Mouse (Mus musculus): ENCODE results near the gene Pea15a.

Pea15a gene

DNA sequence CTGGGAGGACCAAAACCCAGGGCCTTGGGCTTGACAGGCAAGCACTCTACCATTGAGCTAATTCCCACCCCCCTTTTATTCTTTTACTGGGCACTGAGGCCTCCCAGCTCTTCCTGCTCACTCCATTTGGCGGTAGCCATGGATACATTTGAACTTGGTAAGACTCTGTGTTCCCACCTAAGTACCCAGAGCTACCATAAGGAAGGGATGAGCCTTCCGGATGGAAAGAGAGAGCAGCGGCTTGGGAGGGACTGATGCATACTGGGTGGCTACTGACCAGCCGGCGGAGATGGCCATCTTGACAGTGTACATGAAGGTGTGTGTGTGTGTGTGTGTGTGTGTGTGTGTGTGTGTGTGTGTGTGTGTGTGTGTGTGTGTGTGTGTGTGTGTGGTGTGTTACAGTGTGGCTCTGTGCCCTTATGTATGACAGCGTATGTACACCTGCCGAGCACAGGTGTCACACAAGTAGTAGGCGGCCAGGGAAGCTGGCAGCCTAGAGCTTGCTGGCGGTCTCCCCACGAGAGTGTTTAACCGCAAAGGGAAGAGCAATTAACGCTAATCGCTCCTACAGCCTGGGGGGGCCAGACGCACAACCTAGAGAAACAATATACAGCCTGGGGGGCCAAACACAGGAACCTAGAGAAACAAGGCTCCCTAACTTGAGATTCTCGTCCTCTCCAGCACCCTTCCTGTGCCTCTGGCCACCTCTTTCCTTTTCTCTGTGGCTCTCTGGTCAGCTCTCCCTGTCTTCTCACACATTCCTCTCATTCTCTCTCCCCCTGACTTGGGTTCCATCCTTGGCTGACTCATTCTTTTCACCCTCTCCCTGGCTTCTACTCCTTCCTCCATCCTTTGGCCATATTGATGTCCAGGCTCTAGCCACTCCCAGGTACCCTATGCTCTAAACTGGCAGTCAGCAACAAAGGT is 1.5 kb downstream of the Pea15a start:
- DNase-seq (ENCODE audit: low read depth, low spot score), result peak; percentile 72

GRCm38 (mm10) chr1:172204033-172204813 is 2.4 kb downstream of the Pea15a start:
- DNase-seq (ENCODE audit: low read depth, low spot score), result no peak

DNA sequence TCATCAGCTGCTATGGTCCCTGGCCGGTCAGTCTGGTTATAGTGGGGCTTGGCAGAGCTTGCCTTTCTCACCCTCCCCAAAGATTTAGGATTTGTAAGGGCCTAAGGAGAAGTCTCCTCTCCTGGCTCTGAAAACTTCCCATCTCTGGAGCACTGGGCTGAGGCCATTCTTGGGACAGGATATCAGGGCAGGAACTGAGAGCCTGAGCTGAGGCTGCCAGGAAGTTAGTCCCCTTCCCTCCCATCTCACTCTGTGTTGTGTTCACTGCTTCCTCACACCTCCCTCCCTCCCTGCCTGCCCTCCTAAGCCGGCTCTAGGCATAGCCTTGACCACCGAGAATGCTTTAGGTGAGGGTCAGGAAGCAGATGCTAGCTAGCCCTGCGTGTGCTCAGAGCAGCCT is 3.0 kb downstream of the Pea15a start:
- DNase-seq (ENCODE audit: low read depth, low spot score), result no peak

GRCm38 (mm10) chr1:172202894-172203522 is 3.6 kb downstream of the Pea15a start:
- DNase-seq (ENCODE audit: low read depth, low spot score), result no peak

DNA sequence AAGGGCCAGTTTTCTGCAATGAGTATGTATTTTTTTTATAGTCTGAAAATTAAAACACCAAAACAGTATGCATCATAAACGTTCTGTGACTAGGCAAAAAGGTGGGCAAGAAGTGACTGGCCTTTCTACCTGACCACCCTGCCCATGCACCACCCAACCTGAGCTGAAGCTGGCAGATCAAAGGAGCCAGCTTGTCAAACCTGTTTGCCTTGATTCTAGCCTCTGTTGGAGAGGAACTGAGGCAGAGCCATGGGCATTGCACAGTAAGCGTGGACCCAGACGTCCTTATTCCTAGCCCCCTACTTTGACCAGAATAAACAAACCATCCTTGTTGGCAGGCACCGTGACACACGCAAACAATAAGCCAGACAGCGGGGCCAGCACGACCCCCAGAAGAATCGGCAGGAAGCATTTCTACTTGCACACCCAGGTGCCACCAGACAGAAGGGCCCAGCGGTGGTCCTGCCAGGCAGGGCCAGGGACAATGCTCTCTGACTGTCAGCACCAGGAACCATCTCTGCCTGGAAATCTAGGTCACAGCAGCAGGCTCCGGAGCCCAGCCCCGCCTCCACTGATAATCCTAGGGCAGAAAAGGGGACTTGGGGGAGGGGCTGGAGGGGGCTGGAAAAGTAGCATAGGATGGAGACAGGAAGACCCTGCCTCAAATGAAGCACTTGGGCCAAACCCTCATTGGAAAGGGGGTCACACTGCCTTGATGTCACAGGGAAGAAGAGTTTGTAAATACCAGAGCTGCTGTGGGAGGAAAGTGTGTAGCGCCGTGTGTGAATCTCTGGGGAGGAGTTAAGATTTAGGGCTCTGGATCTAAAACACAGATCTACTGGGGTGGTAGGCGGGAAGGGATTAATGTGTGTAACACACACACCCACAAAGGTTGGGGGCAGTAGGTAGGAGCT is 4.4 kb downstream of the Pea15a start:
- no peak for DNase-seq (ENCODE audit: low read depth, low spot score)

GRCm38 (mm10) chr1:172200871-172201447 is 5.6 kb downstream of the Pea15a start:
- DNase-seq (ENCODE audit: low read depth, low spot score), result no peak

GRCm38 (mm10) chr1:172200161-172200560 is 6.4 kb downstream of the Pea15a start:
- DNase-seq (ENCODE audit: low read depth, low spot score), result no peak

GRCm38 (mm10) chr1:172198996-172199395 is 7.6 kb downstream of the Pea15a start:
- no peak for DNase-seq (ENCODE audit: low read depth, low spot score)

- DNase-seq (ENCODE audit: low read depth, low spot score), result no peak
Observed at GRCm38 (mm10) chr1:172198316-172198715, 8.3 kb downstream of the Pea15a start.

DNA sequence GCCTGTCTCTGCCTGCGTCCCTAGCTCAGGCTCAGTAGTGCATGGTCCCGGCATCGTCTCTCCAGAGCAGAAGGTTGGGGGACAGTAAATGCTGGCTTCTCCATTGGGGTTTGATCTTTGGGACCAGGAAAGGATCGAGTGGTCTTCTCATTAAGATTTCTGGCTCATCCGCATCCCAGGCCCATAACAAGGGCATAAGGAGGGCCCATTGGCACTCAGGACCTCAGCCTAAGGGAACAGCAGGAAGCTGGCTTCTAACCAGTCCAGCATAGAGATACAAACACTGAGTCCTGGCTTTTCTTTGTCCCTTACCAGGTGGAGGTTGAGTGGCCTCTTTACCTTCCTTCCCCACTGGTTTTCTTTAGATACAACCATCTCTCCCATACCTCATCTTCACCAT is 8.8 kb downstream of the Pea15a start:
- DNase-seq (ENCODE audit: low read depth, low spot score), result no peak

GRCm38 (mm10) chr1:172197146-172197545 is 9.5 kb downstream of the Pea15a start:
- no peak for DNase-seq (ENCODE audit: low read depth, low spot score)

DNA sequence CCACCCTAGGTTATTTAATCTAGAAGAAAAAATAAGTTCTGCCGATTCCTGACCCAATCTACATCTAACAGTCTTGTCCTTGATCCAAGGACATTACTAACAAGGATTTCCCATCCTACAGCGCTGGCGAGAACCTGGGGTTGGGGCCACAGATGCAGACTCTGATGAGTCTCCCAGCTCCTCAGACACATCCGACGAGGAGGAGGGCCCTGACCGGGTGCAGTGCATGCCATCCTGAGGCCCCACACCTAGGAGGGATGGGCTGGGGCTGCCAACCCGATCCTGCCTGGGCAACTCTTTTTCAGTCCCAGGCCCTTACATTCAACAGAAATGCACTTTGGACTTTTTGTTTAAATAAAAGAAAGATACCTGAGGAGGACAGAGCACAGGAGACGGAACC is 12.2 kb downstream of the Pea15a start:
- DNase-seq (ENCODE audit: low read depth, low spot score), result no peak

DNA sequence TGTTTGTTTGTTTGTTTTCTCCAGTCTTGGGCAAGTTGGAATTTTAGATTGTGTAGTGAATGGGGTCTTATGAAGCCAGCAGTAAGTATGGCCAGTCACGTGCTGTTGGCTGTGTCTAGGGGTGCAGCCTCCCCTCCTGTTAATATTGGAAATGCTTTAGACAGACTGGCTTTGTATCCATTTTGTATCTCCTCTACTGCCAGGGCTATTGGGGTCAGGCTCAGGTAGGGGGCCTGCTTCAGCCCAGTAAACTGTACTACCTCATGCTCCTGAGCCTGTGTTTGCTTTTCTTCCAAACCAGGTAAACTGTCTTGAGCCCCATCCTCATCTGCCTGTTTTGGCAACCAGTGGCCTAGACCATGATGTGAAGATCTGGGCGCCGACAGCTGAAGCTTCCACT is 14.4 kb downstream of the Pea15a start:
- DNase-seq (ENCODE audit: low read depth, low spot score), result no peak

GRCm38 (mm10) chr1:172191578-172191977 is 15.0 kb downstream of the Pea15a start:
- no peak for DNase-seq (ENCODE audit: low read depth, low spot score)

DNA sequence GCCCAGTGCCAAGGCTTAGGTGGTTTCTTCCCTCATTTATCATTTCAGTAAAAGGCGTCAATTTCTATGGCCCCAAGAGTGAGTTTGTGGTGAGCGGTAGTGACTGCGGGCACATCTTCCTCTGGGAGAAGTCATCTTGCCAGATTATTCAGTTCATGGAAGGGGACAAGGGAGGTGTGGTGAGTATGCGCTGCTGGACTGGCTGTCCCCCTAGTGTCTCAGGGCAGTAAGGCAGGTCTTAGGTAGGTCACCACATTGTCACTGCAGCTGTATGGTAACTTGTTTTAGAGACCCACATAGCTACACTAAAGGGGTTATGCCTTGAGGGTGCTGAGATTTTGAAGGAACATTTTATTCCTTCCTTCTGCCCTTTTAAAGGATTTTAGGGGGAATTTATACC is 17.7 kb downstream of the Pea15a start:
- DNase-seq (ENCODE audit: low read depth, low spot score), result peak; percentile 44

DNA sequence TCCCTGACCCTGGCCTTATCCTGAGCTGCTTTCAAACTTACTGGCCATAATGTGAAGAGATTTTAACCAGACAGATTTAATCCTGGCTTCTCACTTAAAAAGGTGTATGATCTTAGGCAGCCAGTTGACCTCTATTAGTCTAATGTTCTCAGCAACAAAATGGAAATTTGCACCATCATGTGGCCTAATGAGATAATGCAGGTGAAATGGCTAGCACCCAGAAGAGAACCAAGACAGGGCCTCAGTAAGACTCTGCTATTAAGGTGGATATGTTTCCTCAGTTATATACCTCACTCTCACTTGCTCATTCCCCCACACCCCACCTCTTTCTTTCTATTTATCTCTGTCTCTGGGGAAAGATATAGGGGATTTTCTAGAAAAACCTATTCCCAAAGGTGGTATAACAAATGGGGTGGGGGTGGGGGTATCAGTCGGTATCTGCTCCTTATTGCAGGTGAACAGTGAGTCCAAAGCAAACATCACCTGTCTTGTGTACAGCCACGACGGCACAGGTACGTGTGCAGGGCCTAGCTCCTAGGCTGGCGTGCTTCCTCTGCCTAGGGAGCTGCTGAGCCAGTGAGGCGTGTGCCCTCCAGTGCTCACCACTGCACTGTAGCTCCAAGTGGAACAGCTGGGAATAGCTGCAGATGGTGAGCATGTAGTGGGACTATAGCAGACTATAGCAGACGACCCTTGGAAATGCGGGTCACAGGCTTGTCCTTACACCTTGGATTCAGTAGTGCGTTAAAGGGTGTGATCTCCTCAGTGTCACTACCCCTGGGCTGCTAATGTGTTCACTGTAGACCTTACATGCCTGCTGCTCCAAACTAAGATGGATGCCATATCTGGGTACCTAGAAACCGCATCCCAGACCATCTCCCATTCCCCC is 20.0 kb downstream of the Pea15a start:
- DNase-seq (ENCODE audit: low read depth, low spot score), result peak; percentile 57

DNA sequence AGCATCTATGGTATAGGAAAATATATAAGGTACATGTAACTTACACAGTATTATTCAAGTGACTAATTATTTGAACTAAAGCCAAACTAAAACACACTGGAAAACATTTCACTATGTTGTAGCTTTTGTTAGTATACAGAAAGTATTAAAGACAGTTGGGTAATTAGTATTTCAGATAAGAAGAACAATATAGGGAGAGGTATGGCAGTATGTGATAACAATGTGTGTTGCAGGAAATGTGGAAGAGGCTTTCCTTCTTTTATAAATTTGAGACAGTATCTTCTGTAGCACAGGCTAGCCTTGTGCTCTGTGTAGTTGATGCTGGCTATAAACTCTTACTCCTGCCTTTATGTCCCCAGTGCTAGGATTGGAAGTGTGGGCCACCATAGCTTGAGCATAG is 22.7 kb downstream of the Pea15a start:
- no peak for DNase-seq (ENCODE audit: low read depth, low spot score)

- no peak for DNase-seq (ENCODE audit: low read depth, low spot score)
Observed at GRCm38 (mm10) chr1:172183056-172183455, 23.5 kb downstream of the Pea15a start.

GRCm38 (mm10) chr1:172181777-172182176 is 24.8 kb downstream of the Pea15a start:
- DNase-seq (ENCODE audit: low read depth, low spot score), result no peak

DNA sequence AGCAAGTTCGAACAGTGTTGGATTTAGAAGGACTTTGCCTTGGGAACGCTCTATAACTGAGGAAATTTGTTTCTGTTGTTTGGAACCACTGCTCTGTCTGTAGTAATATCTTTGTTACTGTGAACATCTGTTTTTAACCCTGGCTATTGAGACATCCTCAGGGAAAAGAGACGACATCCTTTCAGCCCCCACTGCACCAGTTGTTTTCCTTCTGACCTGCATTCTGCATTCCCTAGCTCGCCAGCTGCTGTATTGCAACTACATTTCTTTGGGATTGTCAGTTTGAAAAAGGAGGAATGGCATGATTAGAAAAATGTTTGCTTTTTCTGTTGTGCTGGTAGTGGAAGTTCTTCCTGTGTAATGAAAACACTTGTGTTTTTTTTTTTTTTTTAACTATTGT is 25.7 kb downstream of the Pea15a start:
- no peak for DNase-seq (ENCODE audit: low read depth, low spot score)
